Mouse (Mus musculus): ENCODE results near the gene Stk11. TPM values are rescaled to one million over a fixed set of nuclear protein-coding genes. Genes with fewer than 3 reads are reported as not detected.

Gene Stk11
- polyA plus RNA-seq, 1 experiment from 2014 or later, result 140 TPM

DNA sequence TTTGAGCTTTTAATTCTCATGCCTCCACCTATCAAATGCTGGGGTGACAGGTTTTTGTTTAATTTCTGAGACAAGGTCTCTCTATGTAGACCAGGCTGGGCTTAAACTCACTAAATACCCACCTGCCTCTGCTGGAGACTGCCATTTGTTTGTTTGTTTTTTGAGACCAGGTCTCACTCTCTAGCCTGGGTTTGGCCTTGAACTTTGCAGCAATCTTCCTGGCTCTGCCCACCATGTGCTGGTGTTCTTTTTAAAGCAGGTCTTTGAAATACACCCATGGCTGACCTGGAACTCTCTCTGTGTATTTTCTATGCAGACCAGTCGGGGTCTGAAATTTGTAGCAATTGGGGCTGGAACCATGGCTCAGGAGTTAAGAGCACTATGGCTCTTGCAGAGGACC lies 20.0 kb downstream of the Stk11 start:
- ChIA-PET POLR2A (no interaction called here), CTCF (interaction anchor here (0.8 to 1.3 kb wide), 3 partner anchors 17 to 151 kb away, joined by 3 read pairs; no protein-coding TSS in a partner anchor)
- ATAC-seq, result no peak
- TF ChIP-seq CTCF (IDR thresholded peaks at IDR 0.05), result no peak
- DNase-seq (ENCODE audit: low read depth, low spot score), result no peak
- in situ Hi-C loops (cut with MboI; ENCODE audit: low pct_unique_long_range_greater_than_20kb), result no loop called here
- no peaks in the 10 kb centered on the region for H3K27me3 ChIP-seq

DNA sequence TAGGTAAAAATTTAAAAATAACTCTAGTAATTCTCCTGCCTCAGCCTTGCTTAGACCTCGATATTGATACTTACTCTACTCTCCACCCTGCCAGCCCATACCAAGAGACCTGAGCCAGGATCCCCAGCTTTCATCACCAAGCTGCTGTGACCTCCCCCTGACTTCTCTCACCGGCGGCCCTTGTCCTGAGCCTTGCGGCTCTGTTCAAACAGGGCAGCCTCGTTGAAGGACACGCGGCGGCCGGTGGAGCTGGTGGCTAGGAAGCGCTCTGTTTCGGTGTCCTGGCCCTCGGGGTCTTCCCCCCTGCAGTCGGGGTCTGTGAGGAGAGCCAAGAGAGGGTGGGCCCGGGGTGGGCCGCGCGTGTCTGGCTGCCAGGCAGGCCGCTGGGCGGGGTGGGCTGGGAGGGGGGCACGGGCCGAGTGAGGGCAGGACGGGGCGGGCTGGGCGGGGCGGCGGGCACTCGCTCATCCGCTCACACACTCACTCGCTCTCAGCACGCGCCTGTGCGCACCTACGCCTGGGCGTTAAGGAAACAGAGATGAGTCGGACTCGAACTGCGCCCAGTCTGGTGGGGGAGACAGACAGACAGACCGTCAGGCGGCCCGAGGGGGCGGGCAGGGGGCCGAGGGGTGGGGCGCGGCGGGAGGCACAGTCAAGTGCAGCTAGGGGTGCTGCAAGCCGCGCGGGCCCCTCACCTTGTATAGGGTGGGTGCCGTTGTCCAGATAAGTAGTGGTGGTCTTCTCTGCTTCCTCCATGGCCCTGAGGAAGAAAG lies 20.8 kb downstream of the Stk11 start:
- no peak for TF ChIP-seq CTCF (IDR thresholded peaks at IDR 0.05)
- DNase-seq (ENCODE audit: low read depth, low spot score), result no peak
- ATAC-seq, result no peak
- in situ Hi-C loops (cut with MboI; ENCODE audit: low pct_unique_long_range_greater_than_20kb), result no loop called here
- H3K27me3 ChIP-seq, result no peaks in the 10 kb centered on the region
- CTCF ChIA-PET, result interaction anchor here (1.3 kb wide), 1 partner anchor 37 kb away, joined by 3 read pairs; no protein-coding TSS in a partner anchor
- POLR2A ChIA-PET, result no interaction called here

DNA sequence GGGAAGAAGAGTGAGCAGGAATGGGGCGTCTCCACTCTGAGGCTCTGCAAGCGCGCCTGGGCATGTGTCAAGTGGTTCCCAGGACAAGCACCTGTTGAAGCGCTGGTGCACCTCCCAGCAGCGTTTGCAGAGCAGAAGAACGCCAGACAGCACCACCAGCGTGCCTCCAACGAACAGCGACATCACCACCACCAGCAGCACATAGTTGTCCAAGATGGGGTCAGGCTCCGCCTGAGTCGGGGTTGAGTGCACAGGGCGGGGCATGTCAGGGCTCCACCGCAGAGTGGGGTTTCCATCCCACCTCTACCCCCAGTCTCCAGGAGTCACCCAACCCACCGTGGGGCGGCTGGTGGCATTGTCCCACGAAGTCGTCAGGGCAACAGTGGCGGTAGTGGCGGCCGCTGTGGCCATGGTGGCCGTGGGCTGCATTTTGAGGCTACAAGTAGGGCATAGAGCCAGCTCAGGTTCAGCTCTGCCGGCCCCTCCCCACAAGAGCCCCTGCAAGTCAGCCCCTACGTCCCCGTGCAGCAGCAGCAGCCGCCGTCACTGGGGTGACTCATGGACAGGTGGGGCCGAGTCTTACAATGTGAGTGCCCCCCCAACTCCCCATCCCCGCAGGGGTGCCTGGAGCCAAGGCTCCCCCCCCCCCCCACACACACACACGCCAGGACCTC lies 21.5 kb downstream of the Stk11 start:
- H3K27me3 ChIP-seq, result no peaks in the 10 kb centered on the region
- ATAC-seq, result no peak
- DNase-seq (ENCODE audit: low read depth, low spot score), result no peak
- ChIA-PET POLR2A (no interaction called here), CTCF (no interaction called here)
- TF ChIP-seq CTCF (IDR thresholded peaks at IDR 0.05), result no peak
- in situ Hi-C loops (cut with MboI; ENCODE audit: low pct_unique_long_range_greater_than_20kb), result no loop called here

DNA sequence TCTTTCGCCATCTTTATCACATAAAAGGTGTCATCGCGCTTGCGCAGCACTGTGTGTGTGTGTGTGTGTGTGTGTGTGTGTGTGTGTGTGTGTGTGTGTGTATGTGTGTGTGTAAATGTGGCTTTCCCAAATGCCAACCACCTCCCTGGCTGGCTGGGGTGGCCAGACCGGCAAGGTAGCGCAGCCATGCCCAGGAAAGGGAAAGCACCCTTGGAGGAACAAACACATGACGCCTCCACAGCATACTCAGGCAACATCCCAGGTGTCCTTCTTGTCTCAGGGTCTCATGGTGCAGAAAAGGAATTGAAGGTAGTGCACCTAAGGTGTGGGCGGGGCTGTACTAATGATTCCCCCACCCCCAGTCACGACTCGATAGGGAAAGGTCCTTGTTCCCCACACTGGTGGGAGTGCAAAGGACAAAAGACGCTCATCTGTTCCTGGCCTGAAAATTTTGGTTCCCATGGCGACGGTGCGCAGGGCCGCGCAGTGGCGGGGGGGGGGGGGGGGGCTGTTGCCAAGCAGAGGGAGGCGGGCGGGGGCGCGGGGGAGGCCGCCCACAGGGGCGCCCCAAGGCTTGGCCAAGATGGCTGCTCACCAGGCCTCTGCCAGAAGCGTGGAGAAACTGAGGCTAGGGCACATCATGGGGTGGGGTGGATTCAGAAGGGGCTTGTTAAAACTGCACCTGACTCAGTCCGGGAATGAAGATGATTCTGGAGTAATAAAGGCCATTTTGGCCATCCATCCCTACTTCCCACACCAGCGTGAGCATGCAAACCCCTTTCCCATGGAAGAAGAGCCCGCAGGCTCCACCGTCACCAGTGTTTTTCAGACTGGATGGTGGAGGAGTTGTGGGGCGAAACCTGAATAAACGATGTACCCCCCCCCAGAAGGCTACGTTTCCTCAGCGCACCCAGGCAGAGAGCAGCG lies 22.3 kb downstream of the Stk11 start:
- H3K27me3 ChIP-seq, result no peaks in the 10 kb centered on the region
- in situ Hi-C loops (cut with MboI; ENCODE audit: low pct_unique_long_range_greater_than_20kb), result no loop called here
- CTCF ChIA-PET, result no interaction called here
- ATAC-seq (no peak), DNase-seq (ENCODE audit: low read depth, low spot score) (no peak)
- no peak for TF ChIP-seq CTCF (IDR thresholded peaks at IDR 0.05)
- POLR2A ChIA-PET, result no interaction called here

DNA sequence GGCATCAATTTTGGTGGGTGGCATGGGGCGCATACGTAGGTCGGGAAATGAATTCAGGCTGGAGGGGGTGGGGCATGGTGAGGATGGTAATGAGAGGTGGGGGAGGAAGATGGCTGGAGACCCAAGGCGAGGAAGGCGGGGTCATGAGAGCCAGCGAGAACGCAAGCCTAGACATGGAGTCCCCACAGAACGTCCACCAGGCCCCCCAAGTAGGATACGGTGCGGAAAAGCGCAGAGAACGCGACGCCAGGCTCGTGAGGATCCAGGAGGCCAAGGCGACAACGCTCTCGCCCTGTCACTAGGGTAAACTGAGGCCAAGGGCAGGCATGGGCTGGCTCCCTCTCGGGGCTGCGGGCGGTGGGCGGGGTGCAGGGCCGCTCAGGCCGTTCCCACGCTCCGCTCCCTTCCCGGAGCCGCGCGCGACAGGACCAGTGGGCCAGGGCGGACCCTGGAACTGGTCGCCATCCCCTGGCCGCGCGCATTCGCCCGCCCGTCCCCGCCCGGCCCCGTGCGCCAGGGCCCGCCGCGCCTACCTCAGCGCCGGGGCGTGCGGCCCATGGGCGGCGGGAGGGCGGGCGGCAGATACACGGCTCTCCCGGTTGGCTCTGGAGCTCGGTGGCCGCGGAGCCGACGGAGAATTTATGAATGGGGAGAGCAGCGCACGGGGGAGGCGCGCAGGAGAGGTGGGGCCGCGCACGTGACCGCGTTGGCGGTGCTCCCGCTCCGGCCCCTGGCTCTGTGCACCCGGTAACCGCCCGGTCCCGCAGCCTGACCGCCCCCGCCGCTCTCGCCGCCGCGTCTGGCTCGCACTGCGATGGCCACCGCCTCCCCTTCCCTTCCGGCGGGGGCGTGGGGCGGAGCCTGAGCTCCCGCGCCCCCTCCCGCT lies 23.2 kb downstream of the Stk11 start, which contains the start of gene Atp5d:
TSS of gene Atp5d (plus strand) at position 80 of the 886 bp plus-strand sequence.
- ATAC-seq, result no peak
- in situ Hi-C loops (cut with MboI; ENCODE audit: low pct_unique_long_range_greater_than_20kb), result no loop called here
- POLR2A ChIA-PET, result interaction anchor here (0.6 to 2.3 kb wide), 5 partner anchors 21 to 153 kb away, joined by 3 to 6 read pairs (median 4); no protein-coding TSS in a partner anchor
- TF ChIP-seq CTCF (IDR thresholded peaks at IDR 0.05), result no peak
- DNase-seq (ENCODE audit: low read depth, low spot score), result no peak
- H3K27me3 ChIP-seq, result no peaks in the 10 kb centered on the region
- CTCF ChIA-PET, result interaction anchor here (1.3 to 5.2 kb wide), 2 partner anchors 9 to 153 kb away, joined by 4 to 46 read pairs; partner anchors contain the start of gene Tmem259

DNA sequence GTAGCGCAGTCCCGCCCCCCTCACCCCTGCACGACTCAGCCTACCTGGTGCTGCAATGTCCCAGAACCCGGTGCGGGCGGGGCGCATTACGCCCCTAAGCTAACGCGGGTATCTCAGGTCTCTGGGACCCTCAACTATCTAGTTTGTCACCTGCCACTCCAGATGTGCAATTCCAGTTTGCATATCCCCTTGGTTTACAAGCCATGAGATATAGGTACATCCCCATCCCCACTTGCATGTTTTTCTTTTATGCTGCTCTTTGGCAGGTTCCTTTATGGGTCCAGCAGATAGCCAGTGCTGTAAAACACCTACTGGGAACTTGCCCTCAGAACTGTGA lies 23.8 kb downstream of the Stk11 start:
- no peaks in the 10 kb centered on the region for H3K27me3 ChIP-seq
- DNase-seq (ENCODE audit: low read depth, low spot score) (no peak), ATAC-seq (no peak)
- CTCF ChIA-PET, result interaction anchor here (1.3 to 5.2 kb wide), 2 partner anchors 9 to 154 kb away, joined by 4 to 46 read pairs; partner anchors contain the start of gene Tmem259
- in situ Hi-C loops (cut with MboI; ENCODE audit: low pct_unique_long_range_greater_than_20kb), result no loop called here
- POLR2A ChIA-PET, result interaction anchor here (0.6 to 2.3 kb wide), 5 partner anchors 22 to 153 kb away, joined by 3 to 6 read pairs (median 4); no protein-coding TSS in a partner anchor
- no peak for TF ChIP-seq CTCF (IDR thresholded peaks at IDR 0.05)

DNA sequence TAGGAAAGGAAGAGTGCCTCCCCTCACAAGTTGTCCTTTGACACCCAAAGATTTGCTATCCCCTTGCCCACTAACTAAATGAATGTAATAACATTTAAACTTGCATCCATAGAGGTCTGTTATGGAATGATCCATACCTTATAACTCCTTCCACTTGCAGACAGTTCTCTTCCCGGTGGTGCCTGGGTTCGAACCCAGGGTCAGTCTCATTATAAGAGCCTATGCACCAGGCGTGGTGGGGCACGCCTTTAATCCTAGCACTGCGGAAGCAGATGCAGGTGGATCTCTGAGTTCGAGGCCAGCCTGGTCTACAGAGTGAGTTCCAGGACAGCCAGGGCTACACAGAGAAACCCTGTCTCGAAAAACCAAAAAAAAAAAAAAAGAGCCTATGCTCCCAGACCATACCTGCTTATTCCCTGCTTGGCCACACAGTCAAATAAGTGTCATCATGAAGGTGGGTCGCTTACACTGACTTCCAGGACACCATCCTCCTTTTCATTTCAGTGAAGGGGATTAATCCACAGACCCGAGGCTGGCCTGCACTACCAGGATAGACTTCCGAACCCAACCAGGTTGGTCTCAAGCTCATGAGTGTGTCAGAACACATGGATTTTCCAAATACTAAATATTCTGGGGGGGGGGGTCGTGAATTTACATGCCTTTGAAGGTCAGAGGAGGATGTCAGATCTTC lies 24.5 kb downstream of the Stk11 start:
- DNase-seq (ENCODE audit: low read depth, low spot score) (no peak), ATAC-seq (no peak)
- ChIA-PET POLR2A (interaction anchor here (0.6 to 2.3 kb wide), 7 partner anchors 20 to 1092 kb away, joined by 3 to 7 read pairs (median 5); partner anchors contain the start of gene Cirbp), CTCF (interaction anchor here (0.9 to 5.2 kb wide), 9 partner anchors 10 to 180 kb away, joined by 3 to 46 read pairs (median 5); partner anchors contain the start of genes Tmem259 and Wdr18)
- no peak for TF ChIP-seq CTCF (IDR thresholded peaks at IDR 0.05)
- no peaks in the 10 kb centered on the region for H3K27me3 ChIP-seq
- in situ Hi-C loops (cut with MboI; ENCODE audit: low pct_unique_long_range_greater_than_20kb), result loop anchor here (5.0 kb wide), 1 partner anchor 153 kb away; the partner anchor contains the start of gene Cnn2

DNA sequence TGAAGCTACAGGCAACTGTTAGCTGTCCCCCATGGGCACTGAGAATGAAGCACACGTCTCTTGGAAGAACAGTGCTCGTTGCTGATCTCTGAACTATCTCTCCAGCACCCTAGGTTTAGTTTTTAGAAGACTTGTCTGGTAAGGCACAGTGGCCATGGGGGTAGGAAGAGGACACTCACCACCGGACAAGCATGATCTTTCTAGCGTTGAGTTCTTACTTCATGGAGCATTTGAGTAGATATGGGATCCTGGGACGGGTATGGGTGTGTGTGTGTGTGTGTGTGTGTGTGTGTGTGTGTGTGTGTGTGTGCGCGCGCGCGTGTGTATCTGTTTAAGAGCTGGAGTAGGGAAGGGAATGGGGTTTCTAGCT lies 25.0 kb downstream of the Stk11 start, which contains the start of gene Cbarp:
TSS of gene Cbarp (minus strand) at position 170 of the 370 bp plus-strand sequence.
- no peaks in the 10 kb centered on the region for H3K27me3 ChIP-seq
- DNase-seq (ENCODE audit: low read depth, low spot score) (no peak), ATAC-seq (no peak)
- TF ChIP-seq CTCF (IDR thresholded peaks at IDR 0.05), result no peak
- in situ Hi-C loops (cut with MboI; ENCODE audit: low pct_unique_long_range_greater_than_20kb), result loop anchor here (5.0 kb wide), 1 partner anchor 153 kb away; the partner anchor contains the start of gene Cnn2
- ChIA-PET POLR2A (interaction anchor here (0.6 to 2.3 kb wide), 8 partner anchors 11 to 407 kb away, joined by 3 to 7 read pairs (median 4); partner anchors contain the start of gene Cirbp), CTCF (interaction anchor here (0.9 to 5.2 kb wide), 10 partner anchors 11 to 180 kb away, joined by 3 to 46 read pairs (median 4); partner anchors contain the start of genes Tmem259 and Wdr18)
